Mouse (Mus musculus) spleen, adult 2 months (tissue): ENCODE measurements around the gene Ice1. TPM values are rescaled to one million over a fixed set of nuclear protein-coding genes. Genes with fewer than 3 reads are reported as not detected.

ENCODE experiments used
- DNase-seq, 2 experiments: peaks; one replicate each; pipeline versions ENCODE4 v3.0.0 to v3.0.0-alpha.2; 2012 to 2021; ENCODE audit warnings: low spot score in 2 of 2, low read depth in 1 of 2
- H3K27ac ChIP-seq: fragments of 200-500 bp; 2 replicates; pipeline ENCODE4 v1.5.1; 2012; ENCODE audit warnings: low read length, inconsistent platforms; ENCODE audit not compliant: insufficient read depth
- H3K27me3 ChIP-seq: fragments of 200-500 bp; 2 replicates; pipeline ENCODE4 v1.6.1; 2012; ENCODE audit warnings: mild to moderate bottlenecking, moderate library complexity, low read length, inconsistent platforms; ENCODE audit not compliant: control insufficient read depth, insufficient read depth
- H3K36me3 ChIP-seq: fragments of 200-500 bp; 2 replicates; pipeline ENCODE4 v1.6.1; 2012; ENCODE audit warnings: mild to moderate bottlenecking, low read length, inconsistent platforms; ENCODE audit not compliant: control insufficient read depth, insufficient read depth
- H3K4me1 ChIP-seq: fragments of 200-500 bp; 2 replicates; pipeline ENCODE4 v1.6.1; 2011; ENCODE audit warnings: inconsistent platforms; ENCODE audit not compliant: control insufficient read depth, insufficient read depth, insufficient read length
- H3K4me3 ChIP-seq: fragments of 200-500 bp; 2 replicates; pipeline ENCODE4 v1.5.1; 2011; ENCODE audit warnings: mild to moderate bottlenecking, inconsistent platforms; ENCODE audit not compliant: insufficient read depth, insufficient read length; ENCODE audit errors: extremely low read depth
- CTCF ChIP-seq: fragments of 200-500 bp; IDR thresholded peaks from 2 replicates; pipeline ENCODE4 v1.5.1; 2011; ENCODE audit warnings: mild to moderate bottlenecking, inconsistent platforms; ENCODE audit not compliant: insufficient read depth, insufficient read length, insufficient replicate concordance; ENCODE audit errors: extremely low read depth
- POLR2A ChIP-seq: fragments of 200-500 bp; IDR thresholded peaks from 2 replicates; pipeline ENCODE4 v1.6.1; 2011; ENCODE audit warnings: low read depth, low read length, inconsistent platforms
- WGBS: fragments of 180-500 bp; shearing (Covaris S2); methylation state at CpG from one replicate; pipeline ENCODE4 v1.1.7; 2018; 5-methylcytosine and 5-hydroxymethylcytosine counted together
- polyA plus RNA-seq: library from polyadenylated mRNA; depleted of rRNA; stranded (reverse); fragments of >200 nt; gene quantifications from 2 replicates; pipeline ENCODE4 v1.2.3, GENCODE M21; 2012

The Ice1 gene
- polyA plus RNA-seq, 1 experiment = 20.4 TPM

GRCm38 (mm10) chr13:70676243-70677183 lies 39.1 kb upstream of the Ice1 start:
- Histone ChIP-seq H3K4me1 (no peaks in the 10 kb centered on the region), H3K27ac (no peak overlapping the region), H3K27me3 (no peaks in the 10 kb centered on the region), H3K36me3 (no peaks in the 10 kb centered on the region), H3K4me3 (no peak overlapping the region)
- DNase-seq = no peak
- no peak for TF ChIP-seq POLR2A
- TF ChIP-seq CTCF = no peak
- 67% methylated on average over 20 of the region's 20 CpGs for WGBS

- Histone ChIP-seq H3K4me3 (no peak overlapping the region), H3K27ac (no peak overlapping the region), H3K27me3 (no peaks in the 10 kb centered on the region), H3K36me3 (no peaks in the 10 kb centered on the region), H3K4me1 (no peaks in the 10 kb centered on the region)
- TF ChIP-seq POLR2A (no peak), CTCF (no peak)
- no peak for DNase-seq
- 91% methylated on average over 10 of the region's 10 CpGs for WGBS
Measured at GRCm38 (mm10) chr13:70674998-70675397, 37.6 kb upstream of the Ice1 start.

- no peaks in the 10 kb centered on the region for H3K27me3 ChIP-seq
- H3K4me1 ChIP-seq = no peaks in the 10 kb centered on the region
- no peak overlapping the region for H3K27ac ChIP-seq
- WGBS = 69% methylated on average over 4 of the region's 4 CpGs
- no peak for TF ChIP-seq CTCF
- no peak for TF ChIP-seq POLR2A
- DNase-seq = no peak
- no peaks in the 10 kb centered on the region for H3K36me3 ChIP-seq
- no peak overlapping the region for H3K4me3 ChIP-seq
Measured at GRCm38 (mm10) chr13:70670080-70670479, 32.6 kb upstream of the Ice1 start.

- Histone ChIP-seq H3K4me1 (no peaks in the 10 kb centered on the region), H3K27ac (no peak overlapping the region), H3K27me3 (no peaks in the 10 kb centered on the region), H3K4me3 (no peak overlapping the region), H3K36me3 (no peaks in the 10 kb centered on the region)
- TF ChIP-seq POLR2A (no peak), CTCF (no peak)
- no peak for DNase-seq
- WGBS = 41% methylated on average over 4 of the region's 4 CpGs
Measured at GRCm38 (mm10) chr13:70659715-70660114, 22.3 kb upstream of the Ice1 start.

- no peak overlapping the region for H3K27ac ChIP-seq
- H3K4me1 ChIP-seq = no peaks in the 10 kb centered on the region
- TF ChIP-seq POLR2A = no peak
- no peak for TF ChIP-seq CTCF
- H3K4me3 ChIP-seq = no peak overlapping the region
- no peaks in the 10 kb centered on the region for H3K27me3 ChIP-seq
- DNase-seq = no peak
- WGBS = 79% methylated on average over 4 of the region's 4 CpGs
- H3K36me3 ChIP-seq = no peaks in the 10 kb centered on the region
Measured at GRCm38 (mm10) chr13:70656741-70657140, 19.3 kb upstream of the Ice1 start.

GRCm38 (mm10) chr13:70656329-70656728 lies 18.9 kb upstream of the Ice1 start:
- H3K27ac ChIP-seq = no peak overlapping the region
- no peaks in the 10 kb centered on the region for H3K36me3 ChIP-seq
- no peaks in the 10 kb centered on the region for H3K27me3 ChIP-seq
- H3K4me3 ChIP-seq = no peak overlapping the region
- DNase-seq = no peak
- H3K4me1 ChIP-seq = no peaks in the 10 kb centered on the region
- WGBS = 85% methylated on average over 8 of the region's 8 CpGs
- TF ChIP-seq POLR2A (no peak), CTCF (no peak)

- no peak for TF ChIP-seq CTCF
- TF ChIP-seq POLR2A = no peak
- no peaks in the 10 kb centered on the region for H3K4me1 ChIP-seq
- 86% methylated on average over 12 of the region's 12 CpGs for WGBS
Measured at GRCm38 (mm10) chr13:70655570-70655969, 18.1 kb upstream of the Ice1 start.

More at GRCm38 (mm10) chr13:70655570-70655969, 18.1 kb upstream of the Ice1 start:
- H3K27me3 ChIP-seq = no peaks in the 10 kb centered on the region
- no peaks in the 10 kb centered on the region for H3K36me3 ChIP-seq
- no peak overlapping the region for H3K27ac ChIP-seq
- H3K4me3 ChIP-seq = no peak overlapping the region
- DNase-seq = no peak
